Mouse (Mus musculus) heart, adult 2 months (tissue): Measurements from ENCODE around the gene Dcbld2.

Source experiments
- CTCF ChIP-seq: fragments of 200-600 bp; IDR thresholded peaks from 2 replicates; pipeline ENCODE4 v1.8.1; 2022; ENCODE audit warnings: antibody characterized with exemption, mild to moderate bottlenecking, moderate library complexity
- EP300 ChIP-seq: fragments of 200-500 bp; IDR thresholded peaks from 2 replicates; pipeline ENCODE4 v1.6.1; 2011; ENCODE audit warnings: low read depth, low read length, control low read depth; ENCODE audit not compliant: insufficient read depth
- POLR2A ChIP-seq: fragments of 200-500 bp; IDR thresholded peaks from 2 replicates; pipeline ENCODE4 v1.6.1; 2011; ENCODE audit warnings: mild to moderate bottlenecking, low read depth, low read length, control low read depth; ENCODE audit not compliant: insufficient read depth

- no peak for TF ChIP-seq CTCF
- TF ChIP-seq EP300 = no peak
- no peak for TF ChIP-seq POLR2A
Observed at GRCm38 (mm10) chr16:58409825-58410224, 1.6 kb downstream of the Dcbld2 start.
